Mouse (Mus musculus) ES-E14 (cell line): ENCODE measurements around the gene Herpud2. TPM values are rescaled to one million over a fixed set of nuclear protein-coding genes. Genes with fewer than 3 reads are reported as not detected.

ENCODE experiments used
- DNase-seq: peaks from one replicate; pipeline ENCODE4 v3.0.0-alpha.2; 2013; ENCODE audit warnings: low read depth, low spot score
- H3K27ac ChIP-seq: 2 replicates; pipeline ENCODE4 v1.5.1; 2012; ENCODE audit warnings: low read depth, mild to moderate bottlenecking, low read length, moderate library complexity, mixed read lengths; ENCODE audit not compliant: poor library complexity, insufficient read depth, severe bottlenecking
- H3K36me3 ChIP-seq: 2 replicates; pipeline ENCODE4 v1.6.1; 2012; ENCODE audit warnings: mild to moderate bottlenecking, low read length, moderate library complexity, mixed read lengths; ENCODE audit not compliant: control insufficient read depth, poor library complexity, insufficient read depth, severe bottlenecking
- H3K4me1 ChIP-seq, 2 experiments: fragments of 150-350 bp in 1 of 2; sonication (generic) in 1 of 2; 2 replicates each; pipeline ENCODE4 v1.6.1; 2012; ENCODE audit warnings: low read length in 2 of 2, mild to moderate bottlenecking in 1 of 2, mixed read lengths in 1 of 2; ENCODE audit not compliant: control insufficient read depth in 2 of 2, insufficient read depth in 2 of 2, poor library complexity in 1 of 2
- H3K4me3 ChIP-seq, 2 experiments: fragments of 150-350 bp in 1 of 2; sonication (generic) in 1 of 2; 2 replicates each; pipeline ENCODE4 v1.5.1; 2012; ENCODE audit warnings: low read length in 2 of 2, low read depth in 1 of 2, mild to moderate bottlenecking in 1 of 2, mixed read lengths in 1 of 2; ENCODE audit not compliant: insufficient read depth in 1 of 2, poor library complexity in 1 of 2, severe bottlenecking in 1 of 2
- H3K9ac ChIP-seq: 2 replicates; pipeline ENCODE4 v1.6.1; 2012; ENCODE audit warnings: low read depth, mild to moderate bottlenecking, low read length, mixed read lengths; ENCODE audit not compliant: poor library complexity, insufficient read depth, severe bottlenecking
- H3K9me3 ChIP-seq: fragments of 150-350 bp; sonication (generic); 2 replicates; pipeline ENCODE4 v1.6.1; 2012; ENCODE audit warnings: low read depth, mild to moderate bottlenecking, low read length; ENCODE audit not compliant: control insufficient read depth, insufficient read depth
- CHD2 ChIP-seq: IDR thresholded peaks from 2 replicates; pipeline ENCODE4 v1.6.1; 2014; ENCODE audit warnings: mild to moderate bottlenecking, low read depth, low read length, inconsistent platforms
- HCFC1 ChIP-seq: IDR thresholded peaks from 2 replicates; pipeline ENCODE4 v1.6.1; 2012; ENCODE audit warnings: low read length, inconsistent platforms, borderline replicate concordance; ENCODE audit not compliant: insufficient read depth
- MAFK ChIP-seq: IDR thresholded peaks from 2 replicates; pipeline ENCODE4 v1.6.1; 2014; ENCODE audit warnings: mild to moderate bottlenecking, low read depth, low read length, inconsistent platforms; ENCODE audit not compliant: insufficient read depth
- ZC3H11A ChIP-seq: IDR thresholded peaks from 2 replicates; pipeline ENCODE4 v1.6.1; 2012; ENCODE audit warnings: low read depth, mild to moderate bottlenecking, inconsistent platforms, low read length, borderline replicate concordance
- ZNF384 ChIP-seq: IDR thresholded peaks from 2 replicates; pipeline ENCODE4 v1.6.1; 2012; ENCODE audit warnings: low read depth, low read length, inconsistent platforms
- in situ Hi-C, 2 experiments: fragments of 600-800 bp; cut with MboI; formaldehyde crosslinking; loops; one replicate each; pipeline ENCODE4 v1.15.1; 2025; ENCODE audit warnings: low sequenced_read_pairs in 2 of 2, inconsistent platforms in 1 of 2; ENCODE audit not compliant: unreplicated experiment in 2 of 2
- total RNA-seq: library from RNA; depleted of rRNA; stranded (reverse); fragments of 300-350 nt; gene quantifications from 2 replicates; pipeline ENCODE4 v1.2.3, GENCODE M21; 2012

Herpud2 gene
- total RNA-seq, 1 experiment = 11.5 TPM

- H3K27ac ChIP-seq = no peak overlapping the region
- no peak for DNase-seq
- H3K4me3 ChIP-seq = no peak overlapping the region
- TF ChIP-seq CHD2 (no peak), ZC3H11A (no peak), ZNF384 (no peak), HCFC1 (no peak), MAFK (no peak)
- in situ Hi-C loops = no loop called here
- H3K9me3 ChIP-seq = no peaks in the 10 kb centered on the region
- no peaks in the 10 kb centered on the region for H3K36me3 ChIP-seq
- no peak overlapping the region for H3K9ac ChIP-seq
- peaks cover 0 to 7% of the 10 kb centered on the region in 2 experiments; a peak in 1 of 4 replicates for H3K4me1 ChIP-seq
Observed at GRCm38 (mm10) chr9:25153066-25153465, 1.4 kb upstream of the Herpud2 start.

DNA sequence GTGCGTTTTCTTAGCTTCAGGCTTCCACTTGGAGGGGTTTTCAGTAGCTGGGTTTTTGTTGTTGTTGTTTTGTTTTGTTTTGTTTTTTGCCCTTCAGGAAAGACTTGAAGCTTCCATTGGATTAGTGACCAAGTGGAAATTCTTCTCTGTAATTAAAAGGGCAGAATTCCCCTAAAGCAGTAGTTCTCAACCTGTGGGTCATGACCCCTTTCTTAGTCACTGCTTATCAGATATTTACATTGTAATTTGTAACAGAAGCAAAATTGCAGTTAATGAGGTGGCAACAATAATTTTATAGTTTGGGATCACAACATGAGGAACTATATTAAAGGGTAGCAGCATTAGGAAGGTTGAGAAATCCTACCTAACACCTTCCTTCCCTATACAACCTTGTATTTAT is 837 bp upstream of the Herpud2 start:
- peak overlapping the region; percentile 84 to 85 for H3K4me3 ChIP-seq
- no peaks in the 10 kb centered on the region for H3K36me3 ChIP-seq
- DNase-seq = no peak
- TF ChIP-seq CHD2 (peak; percentile 51; the same call in 1 of the 2 replicates), ZC3H11A (no peak), ZNF384 (no peak), HCFC1 (no peak)
- H3K4me1 ChIP-seq = peaks cover 0 to 7% of the 10 kb centered on the region in 2 experiments; a peak in 1 of 4 replicates
- no peak overlapping the region for H3K27ac ChIP-seq
- H3K9ac ChIP-seq = peak overlapping the region; percentile 52; the same call in 1 of the 2 replicates
- in situ Hi-C loops = no loop called here
- H3K9me3 ChIP-seq = no peaks in the 10 kb centered on the region

DNA sequence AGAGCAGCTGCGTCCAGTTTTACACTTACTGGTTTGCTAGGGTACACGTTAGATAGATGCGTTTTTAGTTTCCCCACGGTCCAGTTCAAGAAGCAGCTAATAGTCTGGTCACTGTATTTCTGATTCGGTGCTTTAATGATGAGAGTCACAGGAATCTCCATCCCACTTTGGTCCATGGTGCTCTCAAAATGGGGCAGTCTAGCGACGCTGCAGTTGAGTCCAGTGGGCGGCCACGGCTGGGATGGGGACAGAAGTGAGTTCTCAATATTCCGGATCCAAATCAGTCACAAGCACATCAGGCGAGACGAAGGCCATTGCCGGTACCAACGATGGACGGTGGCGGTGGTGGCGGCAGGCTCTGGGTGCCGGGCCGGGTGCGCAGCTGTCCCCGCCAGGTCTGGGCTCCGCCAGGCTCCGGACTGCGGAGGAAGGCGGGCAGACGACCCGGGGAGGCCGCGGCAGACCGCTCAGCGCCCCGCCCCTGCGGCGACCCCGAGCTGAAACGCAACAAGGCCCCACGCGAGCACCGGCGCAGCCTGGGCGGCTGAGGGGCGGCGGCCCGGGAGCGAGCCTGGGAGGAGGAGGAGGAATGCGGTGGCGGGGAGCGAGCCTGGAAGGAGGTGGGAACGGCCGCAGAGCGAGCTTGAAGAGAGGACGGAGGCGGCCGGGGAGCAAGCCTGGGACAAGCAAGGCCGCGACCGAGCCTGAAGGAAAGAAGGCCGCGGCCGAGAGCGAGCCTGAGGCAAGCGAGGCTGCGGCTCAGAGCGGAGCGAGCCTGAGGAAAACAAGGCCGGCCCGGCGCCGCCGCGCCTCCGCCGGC is 619 bp downstream of the Herpud2 start:
- Histone ChIP-seq H3K36me3 (no peaks in the 10 kb centered on the region), H3K9ac (peak overlapping the region; percentile 95), H3K4me1 (peaks cover 0 to 7% of the 10 kb centered on the region in 2 experiments; a peak in 1 of 4 replicates), H3K4me3 (peak overlapping the region; percentile 85 to 91), H3K9me3 (no peaks in the 10 kb centered on the region), H3K27ac (peak overlapping the region; percentile 88)
- TF ChIP-seq ZNF384 = no peak
- no peak for TF ChIP-seq CHD2
- no peak for TF ChIP-seq MAFK
- TF ChIP-seq HCFC1 = no peak
- TF ChIP-seq ZC3H11A = no peak
- peak; percentile 47 for DNase-seq
- in situ Hi-C loops = no loop called here

- TF ChIP-seq ZNF384 = no peak
- no peak for TF ChIP-seq ZC3H11A
- TF ChIP-seq HCFC1 = no peak
- no peak for TF ChIP-seq MAFK
- no peak for TF ChIP-seq CHD2
- DNase-seq = no peak
- no peaks in the 10 kb centered on the region for H3K36me3 ChIP-seq
- H3K9ac ChIP-seq = no peak overlapping the region
- in situ Hi-C loops = no loop called here
- peaks cover 0 to 7% of the 10 kb centered on the region in 2 experiments; a peak in 1 of 4 replicates for H3K4me1 ChIP-seq
- H3K27ac ChIP-seq = no peak overlapping the region
- H3K4me3 ChIP-seq = no peak overlapping the region
- no peaks in the 10 kb centered on the region for H3K9me3 ChIP-seq
Observed at GRCm38 (mm10) chr9:25148767-25149166, 2.9 kb downstream of the Herpud2 start.
